Mouse (Mus musculus) leukemia stem cell, adult 10-12 weeks (primary cell): ENCODE results near the gene Spint1. TPM values are rescaled to one million over a fixed set of nuclear protein-coding genes. Genes with fewer than 3 reads are reported as not detected.

Source experiments
- polyA plus RNA-seq: library from polyadenylated mRNA; stranded (reverse); fragments of >175 nt; gene quantifications from 2 replicates; pipeline ENCODE4 v1.2.3, GENCODE M21; 2012; ENCODE audit warnings: low replicate concordance

Gene Spint1
- 0.13 and 0.59 TPM in 2 replicates for polyA plus RNA-seq

GRCm38 (mm10) chr2:119237210-119237870 lies at the start of gene Spint1:
Gene Spint1, plus strand, starts transcription at chr2:119237362.

GRCm38 (mm10) chr2:119208344-119209175 lies 28.6 kb upstream of the Spint1 start, which contains the start of the genes Zfyve19 and Dnajc17:
Gene Zfyve19, plus strand, starts transcription at chr2:119208617.
Gene Dnajc17, minus strand, starts transcription at chr2:119208795.

GRCm38 (mm10) chr2:119229775-119230704 lies 7.1 kb upstream of the Spint1 start, which contains the start of gene Ppp1r14d:
Gene Ppp1r14d, minus strand, starts transcription at chr2:119229906.

GRCm38 (mm10) chr2:119270643-119271331 lies 33.6 kb downstream of the Spint1 start, which contains the start of gene Rhov:
Gene Rhov, minus strand, starts transcription at chr2:119271272.

GRCm38 (mm10) chr2:119288270-119288882 lies 51.2 kb downstream of the Spint1 start, which contains the start of gene Vps18:
Gene Vps18, plus strand, starts transcription at chr2:119288740.

Other genes starting within 250 kb of the Spint1 start
- gene Ccdc32, start 208.0 kb upstream of the Spint1 start, polyA plus RNA-seq: 10.2 and 15.1 TPM in 2 replicates
- 5.7 and 6.9 TPM in 2 replicates for gene Rpusd2, start 202.6 kb upstream of the Spint1 start, polyA plus RNA-seq
- 10.0 and 26.4 TPM in 2 replicates for gene Knl1, start 190.2 kb upstream of the Spint1 start, polyA plus RNA-seq
- 4.9 and 8.4 TPM in 2 replicates for gene Rad51, start 124.6 kb upstream of the Spint1 start, polyA plus RNA-seq
- 16.2 and 33.0 TPM in 2 replicates for gene Rmdn3, start 80.3 kb upstream of the Spint1 start, polyA plus RNA-seq
- gene Gchfr, start 69.6 kb upstream of the Spint1 start, polyA plus RNA-seq: 1.4 TPM in 1 of 2 replicates, not detected in the other
- gene Gm14137, start 62.9 kb upstream of the Spint1 start, polyA plus RNA-seq: 0.07 and 0.57 TPM in 2 replicates
- 10.3 and 20.3 TPM in 2 replicates for gene Zfyve19, start 28.7 kb upstream of the Spint1 start, polyA plus RNA-seq
- 10.6 and 23.8 TPM in 2 replicates for gene Dnajc17, start 28.6 kb upstream of the Spint1 start, polyA plus RNA-seq
- gene Ppp1r14d, start 7.5 kb upstream of the Spint1 start, polyA plus RNA-seq: not detected in 2 replicates
- gene Rhov, start 33.9 kb downstream of the Spint1 start, polyA plus RNA-seq: 0.30 TPM in 1 of 2 replicates, not detected in the other
- 8.0 and 19.2 TPM in 2 replicates for gene Vps18, start 51.4 kb downstream of the Spint1 start, polyA plus RNA-seq
- gene Dll4, start 88.4 kb downstream of the Spint1 start, polyA plus RNA-seq: 1.1 and 1.5 TPM in 2 replicates
- 24.8 and 43.3 TPM in 2 replicates for gene Chac1, start 113.9 kb downstream of the Spint1 start, polyA plus RNA-seq
- 5.3 and 6.5 TPM in 2 replicates for gene Ino80, start 240.3 kb downstream of the Spint1 start, polyA plus RNA-seq